Mouse (Mus musculus): ENCODE measurements around the gene Tcfl5. TPM values are rescaled to one million over a fixed set of nuclear protein-coding genes. Genes with fewer than 3 reads are reported as not detected.

The Tcfl5 gene
- polyA plus RNA-seq, 2 experiments: 0.70 to 1.8 TPM

GRCm38 (mm10) chr2:180678609-180679140 lies 36.2 kb upstream of the Tcfl5 start:
- 25% methylated on average over 4 of the region's 4 CpGs for WGBS
- no peaks in the 10 kb centered on the region for H3K9me3 ChIP-seq (ENCODE audit: control insufficient read depth, low read length)
- peak; percentile 42 for DNase-seq (ENCODE audit: low spot score)
- peaks cover 56% of the 10 kb centered on the region for H3K36me3 ChIP-seq (ENCODE audit: control insufficient read depth, insufficient read depth, low read length)
- no peak overlapping the region for H3K4me3 ChIP-seq (replicated peaks; ENCODE audit: low read length)
- no peak overlapping the region for H3K27ac ChIP-seq (replicated peaks; ENCODE audit: low read depth, low read length)
- H3K27me3 ChIP-seq (ENCODE audit: control insufficient read depth, insufficient read depth, low read length): no peaks in the 10 kb centered on the region
- no peak overlapping the region for H3K9ac ChIP-seq (ENCODE audit: low read depth, low read length, severe bottlenecking)
- TF ChIP-seq POLR2A (IDR thresholded peaks at IDR 0.05; ENCODE audit: borderline replicate concordance, extremely low read depth, insufficient read depth, insufficient read length): no peak
- no peak overlapping the region for H3K4me2 ChIP-seq (replicated peaks; ENCODE audit: low read depth, low read length, severe bottlenecking)
- peak; percentile 66 for ATAC-seq (ENCODE audit: low FRiP score, low read depth)
- no peaks in the 10 kb centered on the region for H3K4me1 ChIP-seq (ENCODE audit: control insufficient read depth, insufficient read depth, low read length)

GRCm38 (mm10) chr2:180676706-180677105 lies 34.2 kb upstream of the Tcfl5 start:
- no peak for DNase-seq (ENCODE audit: low spot score)
- Histone ChIP-seq H3K4me3 (replicated peaks; ENCODE audit: low read length) (no peak overlapping the region), H3K36me3 (ENCODE audit: control insufficient read depth, insufficient read depth, low read length) (peaks cover 57% of the 10 kb centered on the region), H3K27ac (replicated peaks; ENCODE audit: low read depth, low read length) (no peak overlapping the region), H3K4me2 (replicated peaks; ENCODE audit: low read depth, low read length, severe bottlenecking) (no peak overlapping the region), H3K4me1 (ENCODE audit: control insufficient read depth, insufficient read depth, low read length) (no peaks in the 10 kb centered on the region), H3K9ac (ENCODE audit: low read depth, low read length, severe bottlenecking) (no peak overlapping the region), H3K27me3 (ENCODE audit: control insufficient read depth, insufficient read depth, low read length) (no peaks in the 10 kb centered on the region), H3K9me3 (ENCODE audit: control insufficient read depth, low read length) (no peaks in the 10 kb centered on the region)
- 99% methylated on average over 2 of the region's 2 CpGs for WGBS
- TF ChIP-seq POLR2A (IDR thresholded peaks at IDR 0.05; ENCODE audit: borderline replicate concordance, extremely low read depth, insufficient read depth, insufficient read length): no peak
- no peak for ATAC-seq (ENCODE audit: low FRiP score, low read depth)

- Histone ChIP-seq H3K27me3 (ENCODE audit: control insufficient read depth, insufficient read depth, low read length) (no peaks in the 10 kb centered on the region), H3K36me3 (ENCODE audit: control insufficient read depth, insufficient read depth, low read length) (peaks cover 49% of the 10 kb centered on the region), H3K9ac (ENCODE audit: low read depth, low read length, severe bottlenecking) (no peak overlapping the region), H3K4me1 (ENCODE audit: control insufficient read depth, insufficient read depth, low read length) (peaks cover 3% of the 10 kb centered on the region; the same call in 1 of the 2 replicates), H3K4me3 (replicated peaks; ENCODE audit: low read length) (no peak overlapping the region), H3K4me2 (replicated peaks; ENCODE audit: low read depth, low read length, severe bottlenecking) (no peak overlapping the region), H3K27ac (replicated peaks; ENCODE audit: low read depth, low read length) (no peak overlapping the region), H3K9me3 (ENCODE audit: control insufficient read depth, low read length) (no peaks in the 10 kb centered on the region)
- ATAC-seq (ENCODE audit: low FRiP score, low read depth) (no peak), DNase-seq (ENCODE audit: low spot score) (no peak)
- TF ChIP-seq POLR2A (IDR thresholded peaks at IDR 0.05; ENCODE audit: borderline replicate concordance, extremely low read depth, insufficient read depth, insufficient read length): no peak
- WGBS: 93% methylated on average over 4 of the region's 4 CpGs
These were observed 19.5 kb upstream of the Tcfl5 start for GRCm38 (mm10) chr2:180662008-180662407.

GRCm38 (mm10) chr2:180660521-180660920 lies 18.0 kb upstream of the Tcfl5 start:
- Histone ChIP-seq H3K4me1 (ENCODE audit: control insufficient read depth, insufficient read depth, low read length) (peaks cover 3% of the 10 kb centered on the region; the same call in 1 of the 2 replicates), H3K9ac (ENCODE audit: low read depth, low read length, severe bottlenecking) (no peak overlapping the region), H3K36me3 (ENCODE audit: control insufficient read depth, insufficient read depth, low read length) (peaks cover 34% of the 10 kb centered on the region), H3K4me3 (replicated peaks; ENCODE audit: low read length) (no peak overlapping the region), H3K4me2 (replicated peaks; ENCODE audit: low read depth, low read length, severe bottlenecking) (no peak overlapping the region), H3K27me3 (ENCODE audit: control insufficient read depth, insufficient read depth, low read length) (no peaks in the 10 kb centered on the region), H3K27ac (replicated peaks; ENCODE audit: low read depth, low read length) (no peak overlapping the region), H3K9me3 (ENCODE audit: control insufficient read depth, low read length) (no peaks in the 10 kb centered on the region)
- DNase-seq (ENCODE audit: low spot score) (no peak), ATAC-seq (ENCODE audit: low FRiP score, low read depth) (no peak)
- no peak for TF ChIP-seq POLR2A (IDR thresholded peaks at IDR 0.05; ENCODE audit: borderline replicate concordance, extremely low read depth, insufficient read depth, insufficient read length)
- 86% methylated on average over 5 of the region's 5 CpGs for WGBS

- no peak overlapping the region; the same call in 1 of the 2 replicates for H3K4me3 ChIP-seq (replicated peaks; ENCODE audit: low read length)
- TF ChIP-seq POLR2A (IDR thresholded peaks at IDR 0.05; ENCODE audit: borderline replicate concordance, extremely low read depth, insufficient read depth, insufficient read length): no peak
- no peaks in the 10 kb centered on the region for H3K27me3 ChIP-seq (ENCODE audit: control insufficient read depth, insufficient read depth, low read length)
- peak overlapping the region; percentile 47 for H3K9ac ChIP-seq (ENCODE audit: low read depth, low read length, severe bottlenecking)
- ATAC-seq (ENCODE audit: low FRiP score, low read depth): no peak
- peaks cover 3% of the 10 kb centered on the region; the same call in 1 of the 2 replicates for H3K4me1 ChIP-seq (ENCODE audit: control insufficient read depth, insufficient read depth, low read length)
- H3K9me3 ChIP-seq (ENCODE audit: control insufficient read depth, low read length): no peaks in the 10 kb centered on the region
- H3K27ac ChIP-seq (replicated peaks; ENCODE audit: low read depth, low read length): no peak overlapping the region
- WGBS: 35% methylated on average over 42 of the region's 42 CpGs
- no peak for DNase-seq (ENCODE audit: low spot score)
- H3K36me3 ChIP-seq (ENCODE audit: control insufficient read depth, insufficient read depth, low read length): peaks cover 25% of the 10 kb centered on the region
- peak overlapping the region; percentile 30; the same call in 1 of the 2 replicates for H3K4me2 ChIP-seq (replicated peaks; ENCODE audit: low read depth, low read length, severe bottlenecking)
These were observed 17.0 kb upstream of the Tcfl5 start for GRCm38 (mm10) chr2:180659353-180660150.
